Mouse (Mus musculus) kidney, adult 18-20 months (tissue): ENCODE measurements around the gene Shisal2a.
"Not testable (repeated sequence)": the region's sequence is repeated elsewhere in the genome, so short reads cannot be mapped to it uniquely, and the experiment has no call there.

Experiments used
- DNase-seq: peaks from one replicate; pipeline ENCODE4 v3.0.0; 2021

Shisal2a gene

GRCm38 (mm10) chr4:108371421-108371820 is 11.7 kb downstream of the Shisal2a start:
- no peak for DNase-seq

DNA sequence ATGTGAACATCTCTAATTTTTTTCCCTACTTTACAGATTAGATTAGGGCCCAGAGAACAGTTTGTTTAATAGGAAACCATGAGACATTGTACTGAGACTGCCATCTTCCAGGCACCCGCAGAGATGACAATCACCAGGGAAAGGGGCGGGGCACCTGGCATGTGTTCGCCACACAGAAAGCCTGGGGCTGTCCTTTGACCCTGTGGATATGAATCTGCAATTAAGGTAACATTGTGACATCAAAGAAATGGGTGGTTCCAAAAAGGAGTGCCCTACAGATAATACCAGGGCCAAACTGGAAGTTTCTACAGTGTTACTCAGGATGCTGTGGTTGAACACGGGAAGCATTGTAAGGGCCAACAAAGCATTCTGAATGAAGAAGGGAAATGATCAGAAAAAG is 12.7 kb downstream of the Shisal2a start:
- no peak for DNase-seq

GRCm38 (mm10) chr4:108369254-108369653 is 13.9 kb downstream of the Shisal2a start:
- DNase-seq, result peak; percentile 66

DNA sequence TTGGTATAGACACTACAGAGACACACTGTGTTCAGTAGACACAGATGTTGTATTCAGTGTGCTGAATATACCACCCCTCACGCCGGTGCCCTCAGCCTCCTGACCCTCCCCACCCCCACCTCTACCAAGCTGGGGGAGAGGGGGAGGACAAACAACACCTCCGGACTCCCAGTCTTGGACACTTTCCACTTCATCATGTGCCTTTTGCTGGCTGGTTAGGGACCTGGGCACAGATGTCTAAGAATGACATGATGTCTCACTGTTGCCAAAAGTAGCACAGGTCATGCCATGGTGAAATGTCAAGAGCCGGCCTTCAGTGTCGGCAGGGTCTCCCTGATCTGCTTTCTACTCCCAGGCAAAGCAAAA is 19.1 kb downstream of the Shisal2a start:
- no peak for DNase-seq

DNA sequence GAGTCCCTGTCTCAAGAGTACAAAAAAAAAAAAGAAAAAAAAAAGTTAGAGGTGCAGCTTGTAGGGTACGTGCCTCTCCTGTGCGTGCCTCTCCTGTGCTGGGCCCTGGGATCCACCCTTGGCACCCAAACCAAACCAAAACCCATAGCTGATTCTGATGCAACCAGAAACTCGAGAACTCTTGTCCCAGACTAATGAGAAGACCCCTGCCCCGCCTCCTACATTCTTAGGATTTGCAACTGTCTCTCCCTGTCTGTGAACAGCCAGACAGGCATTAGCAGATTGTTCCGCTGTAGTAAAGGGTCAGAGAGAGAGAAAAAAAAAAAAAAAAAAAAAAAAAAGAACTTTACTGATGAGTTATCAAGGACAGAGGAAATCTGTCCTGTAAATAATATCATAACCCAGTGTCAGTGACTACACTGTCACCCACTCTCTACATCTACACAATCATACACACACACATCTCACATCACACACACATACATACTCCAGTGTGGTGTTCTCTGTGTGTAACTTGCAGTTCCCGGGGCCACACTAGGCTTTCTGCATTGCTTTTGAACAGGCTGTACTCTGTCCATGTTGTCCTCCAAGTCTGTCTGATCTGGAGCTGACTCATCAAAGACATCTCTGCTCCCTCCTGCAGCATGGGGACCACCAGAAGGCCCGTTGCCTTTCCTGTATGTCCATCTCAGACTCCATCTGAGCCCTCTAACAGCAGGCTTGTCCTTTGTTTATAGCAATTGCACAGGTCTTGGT is 19.6 kb downstream of the Shisal2a start:
- no peak for DNase-seq

- peak; percentile 48 for DNase-seq
Observed at GRCm38 (mm10) chr4:108362321-108363261, 20.6 kb downstream of the Shisal2a start.

DNA sequence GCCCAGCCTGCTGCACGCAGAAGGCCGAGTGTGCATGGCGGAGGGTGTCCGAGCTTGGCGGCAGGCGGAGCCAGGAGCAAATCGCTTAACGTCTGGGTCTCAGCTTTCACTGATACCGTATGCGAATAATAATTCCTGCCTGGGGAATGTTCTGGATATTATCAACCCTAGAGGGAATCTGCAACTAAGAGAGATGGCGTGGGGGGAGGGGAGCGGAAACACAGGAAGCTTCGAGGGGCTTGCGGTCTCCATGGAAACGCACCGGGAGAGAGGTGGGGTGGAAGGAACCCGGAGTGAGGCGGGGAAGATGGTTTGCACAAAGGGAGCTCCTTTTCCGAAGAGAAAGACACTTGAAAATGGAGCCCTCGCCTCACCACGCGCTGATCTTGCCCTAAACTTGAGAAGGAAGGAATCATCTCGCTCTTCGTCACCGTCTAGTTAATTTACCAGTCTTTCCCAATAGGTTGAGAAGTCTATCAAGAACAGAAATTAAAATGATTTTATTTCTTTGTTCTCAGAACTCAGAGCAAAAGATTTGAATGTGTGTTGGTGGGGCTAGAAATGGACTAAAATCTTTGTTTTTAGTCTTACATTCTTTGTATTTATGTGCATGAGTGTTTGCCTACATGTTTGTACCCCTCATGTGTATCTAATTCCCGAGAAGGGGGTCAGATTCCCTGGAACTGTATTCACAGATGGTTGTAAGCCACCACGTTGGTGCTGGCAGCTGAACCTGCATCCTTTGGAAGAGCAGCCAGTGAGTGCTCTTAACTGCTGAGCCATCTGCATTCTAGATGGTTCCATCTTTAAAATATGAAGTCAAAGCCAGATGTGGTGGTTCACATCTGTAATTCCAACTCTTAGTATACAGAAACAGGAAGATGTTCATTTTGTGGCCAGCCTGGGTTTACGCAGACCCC is 22.8 kb downstream of the Shisal2a start:
- no peak for DNase-seq

- DNase-seq, result no peak
Observed at GRCm38 (mm10) chr4:108358498-108358897, 24.7 kb downstream of the Shisal2a start.

DNA sequence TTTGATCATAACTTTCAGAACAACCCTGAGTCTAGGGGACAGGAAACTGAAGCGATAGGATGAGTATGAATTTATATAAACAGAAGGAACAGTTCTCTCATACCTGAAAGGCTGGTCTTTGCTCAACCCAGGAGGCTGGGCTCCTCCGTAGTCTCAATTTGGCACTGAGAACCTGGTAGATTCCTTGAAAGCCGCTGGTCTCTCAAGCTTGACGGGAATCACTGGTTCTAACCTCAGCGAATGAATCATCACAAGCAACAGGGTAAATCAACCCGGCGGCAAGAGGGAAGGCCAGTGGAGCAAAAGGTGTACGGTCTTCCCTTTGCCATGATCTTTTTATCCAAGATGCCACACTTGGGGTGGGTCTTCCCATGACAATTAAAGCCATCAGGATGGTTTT is 25.7 kb downstream of the Shisal2a start:
- DNase-seq, result no peak

GRCm38 (mm10) chr4:108353591-108353990 is 29.6 kb downstream of the Shisal2a start:
- DNase-seq, result not testable (repeated sequence)

DNA sequence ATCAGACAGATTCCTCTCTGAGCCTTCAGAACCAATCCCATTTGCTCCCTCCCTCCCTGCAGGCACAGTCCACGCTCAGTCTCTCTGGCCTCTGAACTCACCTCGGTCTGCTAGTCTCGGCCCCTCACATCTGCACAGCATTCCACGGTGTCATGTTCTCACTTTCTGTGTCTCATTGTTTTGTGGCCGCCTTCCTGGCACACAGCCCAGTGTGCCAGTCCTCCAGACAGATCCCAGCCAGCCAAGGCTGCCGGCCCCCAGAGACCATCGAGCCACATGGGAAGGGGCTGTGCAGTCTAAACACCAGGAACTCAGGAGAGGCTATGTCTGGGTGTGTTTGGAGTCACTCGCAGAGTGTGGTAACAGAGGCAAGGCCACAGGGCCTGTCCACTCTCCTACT is 32.3 kb downstream of the Shisal2a start:
- DNase-seq, result peak; percentile 33

DNA sequence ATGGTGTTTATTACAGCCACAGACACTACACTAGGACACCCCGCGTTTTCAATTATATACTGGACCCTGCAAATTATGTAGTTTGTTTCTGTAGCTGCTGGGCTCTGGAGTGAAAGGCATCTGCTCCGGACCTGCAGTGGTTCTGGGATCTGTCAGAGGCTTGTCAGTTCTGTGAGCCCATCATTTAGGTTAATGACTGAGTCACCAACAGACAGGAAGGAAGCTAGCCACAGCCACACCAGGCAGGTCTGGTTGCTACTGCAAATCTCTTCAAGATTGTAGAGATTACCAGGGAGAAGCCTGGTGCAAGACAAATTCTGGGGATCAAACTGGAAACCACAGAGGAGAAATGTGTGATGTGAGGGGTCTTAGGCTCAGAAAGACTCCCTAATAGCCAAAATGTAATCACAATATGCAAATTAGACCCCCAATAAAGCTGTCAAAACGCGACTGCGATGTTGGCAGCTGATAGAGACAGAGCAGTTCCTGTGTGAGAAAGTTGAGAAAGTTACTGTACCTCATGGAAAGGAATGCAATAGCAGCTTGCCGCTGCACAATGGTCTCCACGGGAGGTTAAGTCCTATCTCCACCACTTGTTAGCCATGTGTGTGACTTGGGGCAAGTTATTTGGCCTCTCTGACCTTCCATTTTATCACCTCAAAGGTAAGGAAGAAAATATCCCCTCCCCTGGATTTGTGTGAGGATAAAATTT is 33.2 kb downstream of the Shisal2a start:
- no peak for DNase-seq

DNA sequence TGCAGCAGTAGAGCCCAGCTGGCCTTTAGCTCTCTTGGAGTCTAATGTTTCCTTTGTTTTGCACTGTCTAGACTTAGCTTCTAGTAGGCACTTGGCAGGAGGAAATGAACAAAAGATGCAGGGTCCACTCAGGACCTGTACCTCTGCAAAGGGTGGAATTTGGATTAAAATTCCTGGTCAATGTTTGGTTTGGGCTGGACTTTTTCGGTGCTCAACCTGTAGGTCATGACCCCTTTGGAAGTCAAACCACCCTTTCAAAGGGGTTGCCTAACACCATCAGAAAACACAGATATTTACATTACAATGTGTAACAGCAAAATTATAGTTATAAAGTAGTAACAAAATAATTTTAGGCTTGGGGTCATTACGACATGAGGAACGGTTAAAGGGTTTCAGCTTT is 34.1 kb downstream of the Shisal2a start:
- no peak for DNase-seq

DNA sequence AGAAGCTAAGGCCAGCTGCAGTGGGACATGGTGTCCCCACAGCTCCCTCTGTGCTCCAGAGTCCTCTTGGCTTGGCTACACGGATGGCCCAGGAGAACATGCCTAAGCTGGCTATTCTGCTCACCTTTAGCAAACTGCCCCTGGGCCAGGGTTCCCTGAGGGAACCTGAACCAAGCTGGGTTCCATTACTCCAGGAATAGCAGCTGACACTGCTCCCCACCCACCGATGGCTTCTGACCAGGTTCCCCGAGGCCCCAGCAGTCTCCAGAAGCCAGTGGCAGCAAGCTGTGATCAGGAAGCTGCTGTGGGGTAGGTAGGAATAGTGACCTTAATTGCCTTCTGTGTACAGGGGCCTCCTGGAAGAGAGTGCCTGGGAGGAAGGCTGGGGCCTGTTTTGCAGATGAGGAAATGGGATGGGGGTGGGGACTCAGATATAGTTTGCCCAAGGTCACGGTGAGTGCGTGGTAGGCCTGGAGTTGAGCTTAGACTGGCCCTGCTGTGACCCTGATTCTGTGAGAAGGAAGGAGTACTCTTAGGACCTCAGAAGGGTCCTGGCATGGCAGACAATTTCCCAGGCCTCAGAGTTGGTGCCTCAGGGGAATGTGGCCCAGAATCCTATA is 34.8 kb downstream of the Shisal2a start:
- no peak for DNase-seq

GRCm38 (mm10) chr4:108347111-108347510 is 36.0 kb downstream of the Shisal2a start:
- DNase-seq, result no peak

GRCm38 (mm10) chr4:108345826-108346225 is 37.3 kb downstream of the Shisal2a start:
- DNase-seq, result no peak

GRCm38 (mm10) chr4:108344631-108345083 is 38.5 kb downstream of the Shisal2a start:
- DNase-seq, result no peak

- peak; percentile 51 for DNase-seq
Observed at GRCm38 (mm10) chr4:108339277-108339690, 43.9 kb downstream of the Shisal2a start.

DNA sequence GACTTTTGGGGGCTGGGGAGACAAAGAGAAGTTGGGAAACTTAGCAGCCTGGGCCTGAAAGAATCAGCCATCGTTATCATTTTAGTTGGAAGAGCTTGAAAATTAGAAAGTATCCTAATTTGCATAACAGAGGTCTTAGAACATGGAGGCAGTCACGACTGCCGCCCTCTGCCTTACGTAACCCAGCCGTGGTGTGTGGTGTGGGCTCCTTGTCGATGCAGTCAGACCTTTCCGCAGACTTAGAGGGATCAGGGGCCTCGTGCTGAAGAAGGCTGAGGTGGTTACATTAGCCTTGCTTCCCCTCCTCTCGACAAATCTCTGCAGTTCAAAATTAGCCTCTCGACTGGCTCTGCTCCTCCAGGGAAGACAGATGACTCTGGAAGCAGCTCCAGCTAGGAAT is 44.3 kb downstream of the Shisal2a start:
- DNase-seq, result no peak

GRCm38 (mm10) chr4:108338321-108338733 is 44.8 kb downstream of the Shisal2a start:
- DNase-seq, result no peak

- no peak for DNase-seq
Observed at GRCm38 (mm10) chr4:108337817-108338216, 45.3 kb downstream of the Shisal2a start.

- no peak for DNase-seq
Observed at GRCm38 (mm10) chr4:108336765-108337164, 46.4 kb downstream of the Shisal2a start.
